Mouse (Mus musculus) liver, adult 2 months (tissue): Measurements from ENCODE around the gene Setd6.

Experiments
- CTCF ChIP-seq: fragments of 200-500 bp; IDR thresholded peaks from 2 replicates; pipeline ENCODE4 v1.5.1; 2011; ENCODE audit warnings: low read depth, low read length, control low read depth
- POLR2A ChIP-seq: fragments of 200-500 bp; IDR thresholded peaks from 2 replicates; pipeline ENCODE4 v1.6.1; 2011; ENCODE audit warnings: low read length, control low read depth; ENCODE audit not compliant: insufficient read depth; ENCODE audit errors: extremely low read depth

GRCm38 (mm10) chr8:95690929-95691541, 24.6 kb upstream of the Setd6 start:
- TF ChIP-seq POLR2A (no peak), CTCF (no peak)
